Mouse (Mus musculus) embryonic facial prominence, embryonic 10.5 days (tissue): ENCODE measurements around the gene Lpcat1. TPM values are rescaled to one million over a fixed set of nuclear protein-coding genes. Genes with fewer than 3 reads are reported as not detected.

ENCODE experiments used
- DNase-seq: peaks from one replicate; pipeline ENCODE4 v3.0.0-alpha.2; 2017; ENCODE audit warnings: low spot score
- H3K27ac ChIP-seq: fragments of 300-500 bp; sonication (generic); replicated peaks from 2 replicates; pipeline ENCODE4 v1.5.1; 2016; ENCODE audit warnings: mild to moderate bottlenecking
- H3K27me3 ChIP-seq: fragments of 300-500 bp; sonication (generic); replicated peaks from 2 replicates; pipeline ENCODE4 v1.6.1; 2016; ENCODE audit warnings: low read depth, mild to moderate bottlenecking; ENCODE audit not compliant: poor library complexity, severe bottlenecking
- H3K36me3 ChIP-seq: fragments of 300-500 bp; sonication (generic); replicated peaks from 2 replicates; pipeline ENCODE4 v1.6.1; 2016; ENCODE audit warnings: mild to moderate bottlenecking, moderate library complexity
- H3K4me1 ChIP-seq: fragments of 300-500 bp; sonication (generic); 2 replicates; pipeline ENCODE4 v1.6.1; 2016
- H3K4me3 ChIP-seq: fragments of 300-500 bp; sonication (generic); 2 replicates; pipeline ENCODE4 v1.5.1; 2016; ENCODE audit warnings: mild to moderate bottlenecking, moderate library complexity
- H3K9me3 ChIP-seq: fragments of 300-500 bp; sonication (generic); 2 replicates; pipeline ENCODE4 v1.6.1; 2016; ENCODE audit warnings: mild to moderate bottlenecking
- WGBS: fragments of 180-500 bp; shearing (Covaris S2); methylation state at CpG from one replicate; pipeline ENCODE4 v1.1.7; 2016; 5-methylcytosine and 5-hydroxymethylcytosine counted together
- polyA plus RNA-seq: library from polyadenylated mRNA; unstranded; fragments of >200 nt; fragmentation: Nextera tagmentation; extraction: Ambion mirVana; gene quantifications from 2 replicates; pipeline ENCODE4 v1.2.1, GENCODE M21; 2016

Gene Lpcat1
- polyA plus RNA-seq, 1 experiment from 2014 or later, result 59.4 TPM

DNA sequence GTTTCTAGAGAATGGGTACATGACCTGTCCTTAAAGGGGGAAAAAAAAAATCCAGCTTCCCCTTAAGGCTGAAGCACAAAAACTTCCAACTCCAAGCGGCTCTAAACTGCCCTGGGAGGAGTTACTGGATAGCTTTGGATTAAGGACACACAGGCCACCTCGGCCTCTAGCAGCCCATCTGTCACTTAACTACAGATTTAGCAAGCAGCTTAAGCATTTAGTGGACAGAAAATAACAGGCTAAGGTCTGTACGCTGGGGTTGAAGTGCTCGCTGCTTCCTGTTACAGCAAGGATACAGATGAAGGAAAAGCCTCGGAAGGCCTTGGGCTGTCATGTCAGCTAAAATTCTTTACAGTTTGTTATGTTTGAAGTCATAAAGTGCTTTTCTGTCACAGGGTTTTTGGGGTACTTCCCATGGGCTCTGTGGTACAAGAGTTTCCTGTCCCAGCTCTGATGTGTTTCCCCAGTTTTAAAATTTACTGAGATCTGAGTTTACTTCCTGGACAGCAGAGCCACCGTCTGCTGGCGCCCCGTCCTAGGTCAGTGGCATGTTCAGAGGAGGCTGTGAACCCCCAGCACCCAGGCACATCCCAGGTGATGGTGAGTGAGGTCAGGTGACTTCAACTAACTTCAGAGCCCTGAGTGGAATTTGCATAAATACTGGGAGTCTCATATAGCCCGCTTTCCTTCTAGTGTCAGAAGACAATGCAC, 2.4 kb downstream of the Lpcat1 start:
- peaks cover 33% of the 10 kb centered on the region for H3K36me3 ChIP-seq
- H3K9me3 ChIP-seq, result no peaks in the 10 kb centered on the region
- WGBS, result 73% methylated on average over 9 of the region's 9 CpGs
- H3K4me1 ChIP-seq, result peaks cover 56% of the 10 kb centered on the region
- no peak for DNase-seq
- H3K27me3 ChIP-seq, result no peaks in the 10 kb centered on the region
- peak overlapping the region; percentile 98; the same call in 1 of the 2 replicates for H3K4me3 ChIP-seq
- 0 out of 2 replicates have a peak overlapping the region, but pooled peaks have one; percentile 99 for H3K27ac ChIP-seq

DNA sequence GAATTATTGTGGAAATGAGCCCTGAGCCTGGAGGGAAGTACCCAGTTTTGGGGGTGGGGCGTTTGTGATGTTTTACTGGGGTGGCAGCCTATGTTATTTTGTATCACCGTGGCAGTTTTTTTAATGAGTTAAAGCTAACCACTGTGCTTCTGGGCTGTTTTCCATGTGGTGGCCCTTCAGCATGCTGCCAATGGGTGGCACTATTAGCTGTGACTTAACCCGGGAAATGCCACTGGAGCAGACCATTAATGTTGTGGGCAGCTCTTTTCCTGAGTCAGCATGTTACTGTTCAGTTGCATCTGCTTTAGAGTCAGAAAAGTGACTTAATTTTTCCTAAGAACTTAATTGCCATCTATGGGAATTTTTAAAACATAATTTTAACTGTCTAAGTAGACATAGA, 5.5 kb downstream of the Lpcat1 start:
- WGBS, result 79% methylated on average over 3 of the region's 3 CpGs
- H3K4me1 ChIP-seq, result peaks cover 67% of the 10 kb centered on the region

DNA sequence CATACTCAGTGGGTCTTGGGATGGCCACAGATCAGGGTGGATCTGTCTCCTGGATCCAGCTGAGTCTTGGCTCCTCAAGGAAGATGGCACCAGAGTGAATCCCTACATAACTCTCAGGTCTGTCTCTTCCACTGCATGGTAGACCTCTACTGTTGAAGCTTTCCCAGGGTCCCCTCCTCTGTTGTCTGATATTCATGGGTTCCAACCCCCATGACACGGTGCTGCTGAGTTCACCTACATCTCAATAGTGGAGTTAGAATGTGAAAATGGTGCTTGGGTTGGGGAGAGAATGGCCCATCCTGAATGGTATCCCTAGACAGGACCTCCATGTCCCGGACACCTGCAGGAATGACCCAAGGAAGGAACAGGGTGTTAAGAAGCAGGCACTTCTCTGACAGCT, 6.7 kb downstream of the Lpcat1 start:
- Histone ChIP-seq H3K4me3 (no peak overlapping the region), H3K4me1 (peaks cover 65% of the 10 kb centered on the region), H3K27me3 (no peaks in the 10 kb centered on the region), H3K9me3 (no peaks in the 10 kb centered on the region), H3K27ac (no peak overlapping the region), H3K36me3 (peaks cover 53% of the 10 kb centered on the region)
- 90% methylated on average over 2 of the region's 2 CpGs for WGBS
- DNase-seq, result no peak

More for the DNA sequence above, 5.5 kb downstream of the Lpcat1 start:
- Histone ChIP-seq H3K27me3 (no peaks in the 10 kb centered on the region), H3K27ac (no peak overlapping the region), H3K9me3 (no peaks in the 10 kb centered on the region), H3K4me3 (no peak overlapping the region), H3K36me3 (peaks cover 53% of the 10 kb centered on the region)
- no peak for DNase-seq

DNA sequence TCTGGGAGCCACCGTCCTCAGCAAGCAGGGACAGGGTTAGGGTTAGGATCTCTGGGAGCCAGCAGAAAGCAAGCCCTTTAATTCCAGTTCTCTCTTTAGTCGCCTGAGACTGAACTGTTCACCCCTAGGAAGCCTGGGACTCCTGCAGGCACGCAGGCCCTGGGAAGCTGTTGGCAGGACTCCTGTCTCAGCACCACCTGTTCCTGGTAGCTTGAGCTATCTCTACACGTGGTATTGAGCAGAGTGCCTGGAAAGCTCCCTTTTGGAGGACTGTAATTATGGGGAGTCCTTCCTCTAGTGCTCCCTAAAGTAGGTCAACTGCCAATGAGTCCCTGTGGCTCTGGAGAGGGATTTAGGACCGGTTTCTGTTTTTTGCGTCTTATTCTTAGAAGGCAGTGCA, 7.2 kb downstream of the Lpcat1 start:
- 89% methylated on average over 6 of the region's 6 CpGs for WGBS
- H3K9me3 ChIP-seq, result no peaks in the 10 kb centered on the region
- peaks cover 65% of the 10 kb centered on the region for H3K4me1 ChIP-seq
- no peak for DNase-seq
- H3K27me3 ChIP-seq, result no peaks in the 10 kb centered on the region
- no peak overlapping the region for H3K4me3 ChIP-seq
- peak overlapping the region; percentile 51; the same call in 1 of the 2 replicates for H3K27ac ChIP-seq
- H3K36me3 ChIP-seq, result peaks cover 54% of the 10 kb centered on the region

DNA sequence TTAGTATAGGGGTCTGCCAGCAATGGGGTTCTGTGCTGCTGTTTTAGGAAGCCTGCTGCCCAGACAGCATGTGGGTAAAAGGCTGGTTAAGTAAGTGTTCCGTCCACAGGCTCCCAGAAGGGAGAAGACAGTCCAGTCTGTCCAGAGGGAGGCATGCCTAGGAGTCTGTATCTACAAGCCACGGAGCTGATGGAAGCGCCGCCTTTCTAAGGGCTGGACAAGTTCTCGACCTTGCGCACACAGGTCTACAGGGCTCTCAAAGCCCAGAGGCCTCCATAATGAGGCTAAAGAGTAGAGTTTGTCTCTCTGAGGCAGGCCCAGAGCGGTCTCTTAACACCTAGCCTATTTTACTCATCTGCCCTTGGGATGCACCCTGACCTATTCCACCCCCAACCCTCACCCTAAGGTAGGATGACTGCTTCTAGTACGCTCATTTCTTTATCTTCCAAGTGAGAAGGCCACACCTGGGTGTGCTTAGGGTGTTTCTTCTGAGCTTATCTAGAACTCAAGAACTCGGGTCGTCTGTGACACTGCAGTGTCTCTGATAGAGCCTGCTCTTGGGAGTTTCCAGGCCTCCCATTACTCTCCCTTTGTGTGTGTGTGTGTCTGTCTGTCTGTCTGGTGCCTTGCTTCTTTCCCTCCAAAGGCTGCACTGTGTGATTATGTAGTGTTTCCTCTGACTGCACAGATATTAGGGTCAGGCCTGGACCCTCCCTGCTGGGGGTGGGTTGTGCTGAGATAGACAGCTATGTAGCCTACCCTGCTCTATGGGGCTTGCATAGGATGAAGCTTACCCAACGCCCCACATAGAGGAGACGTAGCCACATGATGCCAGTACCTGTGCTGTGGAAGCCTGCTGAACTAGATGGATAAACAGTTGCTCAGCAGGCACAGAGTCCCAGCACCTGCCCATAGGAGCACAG, 8.3 kb downstream of the Lpcat1 start:
- WGBS, result 93% methylated on average over 12 of the region's 12 CpGs
- DNase-seq, result no peak
- Histone ChIP-seq H3K36me3 (peaks cover 47% of the 10 kb centered on the region), H3K9me3 (no peaks in the 10 kb centered on the region), H3K27ac (peak overlapping the region; percentile 51; the same call in 1 of the 2 replicates), H3K4me3 (no peak overlapping the region), H3K4me1 (peaks cover 57% of the 10 kb centered on the region), H3K27me3 (no peaks in the 10 kb centered on the region)

DNA sequence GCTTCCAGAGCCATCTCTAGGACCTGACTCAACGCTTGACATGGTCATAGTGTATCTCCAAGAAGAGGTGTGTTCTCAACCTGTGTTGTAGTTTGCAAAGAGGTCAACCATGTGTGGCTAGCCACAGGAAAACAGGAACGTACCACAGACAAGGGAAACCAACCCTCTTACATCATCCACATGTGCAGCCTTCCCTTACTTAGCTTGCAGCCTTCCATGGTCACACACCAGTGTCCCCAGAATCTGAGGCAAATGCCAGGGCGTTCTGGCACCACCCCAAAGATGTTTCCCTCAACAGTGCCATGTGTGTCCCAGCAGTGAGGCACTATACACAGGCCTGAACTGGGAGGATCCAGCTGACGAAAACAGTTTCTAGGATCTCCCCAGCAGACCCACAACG, 9.3 kb downstream of the Lpcat1 start:
- Histone ChIP-seq H3K9me3 (no peaks in the 10 kb centered on the region), H3K27ac (peak overlapping the region; percentile 21; the same call in 1 of the 2 replicates), H3K4me1 (peaks cover 51% of the 10 kb centered on the region), H3K36me3 (peaks cover 40% of the 10 kb centered on the region), H3K27me3 (no peaks in the 10 kb centered on the region), H3K4me3 (no peak overlapping the region)
- DNase-seq, result no peak
- 89% methylated on average over 5 of the region's 5 CpGs for WGBS

DNA sequence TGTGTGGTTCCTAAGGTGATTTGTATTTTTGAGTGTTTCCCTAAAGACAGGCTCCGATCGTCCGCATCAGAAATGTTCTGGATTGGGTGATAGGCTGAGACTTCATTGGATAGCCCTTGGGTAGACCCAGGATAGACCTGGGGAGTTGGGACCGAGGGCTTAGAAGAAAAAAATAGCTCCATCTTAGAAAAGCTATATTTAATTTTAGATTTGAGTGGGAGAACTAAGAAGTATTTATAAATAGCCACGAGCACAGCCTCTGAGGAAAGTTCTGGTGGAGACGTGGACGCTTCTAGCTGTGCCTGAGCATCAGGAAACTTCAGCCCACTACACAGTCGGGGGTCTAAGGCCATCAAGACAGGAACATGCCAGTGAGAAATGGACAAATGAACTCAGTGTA, 9.8 kb downstream of the Lpcat1 start:
- Histone ChIP-seq H3K9me3 (no peaks in the 10 kb centered on the region), H3K4me3 (no peak overlapping the region), H3K36me3 (peaks cover 35% of the 10 kb centered on the region), H3K27me3 (no peaks in the 10 kb centered on the region), H3K4me1 (peaks cover 49% of the 10 kb centered on the region), H3K27ac (peak overlapping the region; percentile 21; the same call in 1 of the 2 replicates)
- WGBS, result 92% methylated on average over 8 of the region's 8 CpGs
- DNase-seq, result no peak

DNA sequence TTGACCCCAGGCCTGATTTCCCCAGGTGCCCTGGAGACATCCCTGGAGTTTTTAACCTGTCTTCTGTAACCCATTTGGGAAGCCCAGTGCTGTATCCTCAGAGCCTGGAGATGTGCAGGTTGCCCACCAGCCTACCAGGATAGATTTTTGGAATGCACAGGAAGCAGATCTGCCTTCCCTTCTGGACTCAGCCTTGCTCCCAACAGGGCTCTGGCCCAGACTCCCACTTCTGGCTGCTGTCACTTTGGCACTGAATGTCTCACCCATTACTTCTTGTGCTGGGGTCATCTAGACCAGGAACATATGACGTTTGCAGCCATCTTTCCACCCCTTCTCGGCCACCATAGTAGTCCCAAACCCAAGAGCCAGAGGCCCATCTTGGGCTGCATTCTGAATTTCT, 10.8 kb downstream of the Lpcat1 start:
- peaks cover 33% of the 10 kb centered on the region for H3K36me3 ChIP-seq
- H3K27me3 ChIP-seq, result no peaks in the 10 kb centered on the region
- 75% methylated on average over 2 of the region's 2 CpGs for WGBS
- no peaks in the 10 kb centered on the region for H3K9me3 ChIP-seq
- no peak for DNase-seq
- H3K4me3 ChIP-seq, result no peak overlapping the region
- peaks cover 39% of the 10 kb centered on the region for H3K4me1 ChIP-seq
- no peak overlapping the region for H3K27ac ChIP-seq

DNA sequence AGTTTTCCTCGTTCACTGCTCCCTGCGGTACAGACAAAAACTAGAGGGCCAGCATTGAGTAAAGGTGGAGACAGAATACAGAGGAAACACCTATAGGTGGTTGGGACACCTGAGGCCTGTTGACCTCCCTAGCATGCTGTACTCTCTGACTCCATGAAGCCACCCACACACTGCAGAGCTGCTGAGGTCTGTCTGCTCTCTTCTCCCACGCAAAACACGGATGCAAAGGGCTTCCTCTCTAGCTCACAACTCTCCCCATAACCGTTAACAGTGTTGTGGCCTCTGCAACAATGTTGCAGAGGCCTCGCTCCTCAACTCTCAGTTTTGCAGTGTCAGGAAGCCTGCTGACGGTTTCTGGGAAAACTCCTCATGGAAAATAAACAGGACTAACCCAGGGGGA, 15.5 kb downstream of the Lpcat1 start:
- Histone ChIP-seq H3K4me3 (no peak overlapping the region), H3K36me3 (peaks cover 46% of the 10 kb centered on the region), H3K27me3 (no peaks in the 10 kb centered on the region), H3K9me3 (peaks cover 5% of the 10 kb centered on the region; the same call in 1 of the 2 replicates), H3K4me1 (peaks cover 25% of the 10 kb centered on the region), H3K27ac (no peak overlapping the region)
- 86% methylated on average over 7 of the region's 7 CpGs for WGBS
- no peak for DNase-seq

DNA sequence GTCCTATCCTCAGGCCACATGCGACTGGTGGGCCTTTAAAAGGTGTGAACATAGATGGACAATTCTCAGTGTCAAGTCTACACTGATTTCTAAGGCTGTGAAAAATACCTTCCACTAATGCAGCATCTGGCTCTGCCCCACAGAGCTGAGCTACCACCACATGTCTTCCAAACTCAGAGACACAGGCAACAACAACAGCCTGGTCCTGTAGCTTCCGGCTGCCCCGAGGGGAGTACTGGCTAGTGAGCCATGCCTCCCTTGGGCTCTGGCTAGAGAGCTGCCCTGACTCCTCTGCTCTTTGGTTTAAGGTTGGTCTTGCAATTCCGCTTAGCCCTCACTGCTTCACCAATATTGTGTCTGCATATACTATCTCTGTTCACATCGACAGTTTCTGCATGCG, 16.3 kb downstream of the Lpcat1 start:
- Histone ChIP-seq H3K36me3 (peaks cover 53% of the 10 kb centered on the region), H3K9me3 (peaks cover 5% of the 10 kb centered on the region; the same call in 1 of the 2 replicates), H3K4me1 (peaks cover 17% of the 10 kb centered on the region), H3K4me3 (no peak overlapping the region), H3K27me3 (no peaks in the 10 kb centered on the region), H3K27ac (no peak overlapping the region)
- WGBS, result 93% methylated on average over 6 of the region's 6 CpGs
- no peak for DNase-seq

DNA sequence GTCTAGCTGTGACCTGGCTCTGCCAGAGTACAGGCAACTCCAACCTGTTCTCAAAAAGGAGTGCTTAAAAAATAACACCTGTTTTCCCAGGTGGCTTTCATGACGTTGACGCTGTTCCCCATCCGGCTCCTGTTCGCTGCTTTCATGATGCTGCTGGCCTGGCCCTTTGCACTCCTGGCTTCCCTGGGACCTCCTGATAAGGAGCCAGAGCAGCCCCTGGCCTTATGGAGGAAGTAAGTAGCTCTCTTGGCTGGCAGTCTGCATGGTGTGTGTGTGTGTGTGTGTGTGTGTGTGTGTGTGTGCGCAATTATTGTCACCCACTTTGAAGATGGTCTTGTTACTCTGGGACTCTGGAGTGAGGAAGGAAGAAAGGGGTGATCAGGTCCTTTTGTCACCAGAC, 17.2 kb downstream of the Lpcat1 start:
- no peak overlapping the region for H3K4me3 ChIP-seq
- WGBS, result 90% methylated on average over 5 of the region's 5 CpGs
- H3K27ac ChIP-seq, result no peak overlapping the region
- H3K4me1 ChIP-seq, result peaks cover 11% of the 10 kb centered on the region; the same call in 1 of the 2 replicates
- no peak for DNase-seq
- peaks cover 5% of the 10 kb centered on the region; the same call in 1 of the 2 replicates for H3K9me3 ChIP-seq
- H3K27me3 ChIP-seq, result no peaks in the 10 kb centered on the region
- H3K36me3 ChIP-seq, result peaks cover 60% of the 10 kb centered on the region

DNA sequence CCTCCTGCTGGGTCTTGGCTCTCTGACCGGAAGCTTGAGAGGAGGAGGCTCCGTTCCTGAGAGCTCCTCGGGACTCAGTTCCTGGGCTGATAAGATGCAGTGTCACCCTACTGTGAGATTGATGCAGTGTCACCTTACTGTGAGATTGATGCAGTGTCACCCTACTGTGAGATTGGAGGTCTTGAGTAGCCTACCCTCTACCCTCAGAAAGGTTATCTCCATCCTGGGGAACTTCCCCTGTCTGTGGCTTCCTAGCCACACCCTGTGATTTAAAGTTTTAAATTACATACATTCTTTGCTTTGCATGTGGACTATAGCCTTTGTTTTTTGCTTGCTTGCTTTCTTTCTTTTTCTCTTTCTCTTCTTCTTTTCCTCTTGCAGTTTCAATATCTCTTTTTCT, 21.1 kb downstream of the Lpcat1 start:
- DNase-seq, result no peak
- WGBS, result 75% methylated on average over 3 of the region's 3 CpGs

More for the DNA sequence above, 21.1 kb downstream of the Lpcat1 start:
- peaks cover 5% of the 10 kb centered on the region; the same call in 1 of the 2 replicates for H3K9me3 ChIP-seq
- no peak overlapping the region for H3K27ac ChIP-seq
- 0 out of 2 replicates have a peak, but pooled peaks cover 7% of the 10 kb centered on the region for H3K4me1 ChIP-seq
- H3K27me3 ChIP-seq, result no peaks in the 10 kb centered on the region
- no peak overlapping the region for H3K4me3 ChIP-seq
- H3K36me3 ChIP-seq, result peaks cover 98% of the 10 kb centered on the region
